Mouse (Mus musculus): ENCODE data around the gene Myl9. TPM values are rescaled to one million over a fixed set of nuclear protein-coding genes. Genes with fewer than 3 reads are reported as not detected.
"Not testable (repeated sequence)": the region's sequence is repeated elsewhere in the genome, so short reads cannot be mapped to it uniquely, and the experiment has no call there.

The Myl9 gene
- polyA plus RNA-seq, 1 experiment from 2014 or later = 578 TPM

- Histone ChIP-seq H3K9ac (replicated peaks; ENCODE audit: low read length) (peak overlapping the region; percentile 14; the same call in 1 of the 2 replicates), H3K27ac (ENCODE audit: low read length) (peak overlapping the region; percentile 91), H3K4me3 (ENCODE audit: low read length) (no peak overlapping the region), H3K27me3 (ENCODE audit: insufficient read depth, low read length) (no peaks in the 10 kb centered on the region), H3K9me3 (ENCODE audit: low read length) (no peaks in the 10 kb centered on the region), H3K4me1 (ENCODE audit: insufficient read depth, low read length) (peaks cover 31% of the 10 kb centered on the region), H3K36me3 (ENCODE audit: insufficient read depth, low read length) (no peaks in the 10 kb centered on the region), H3K4me2 (replicated peaks; ENCODE audit: low read depth, low read length) (peak overlapping the region; percentile 23)
- peak; percentile 29; the same call in 1 of the 2 replicates for ATAC-seq (ENCODE audit: low FRiP score, low TSS enrichment)
- WGBS = 7% methylated on average over 5 of the region's 5 CpGs
These were observed 39.7 kb downstream of the Myl9 start for GRCm38 (mm10) chr2:156814893-156815292.

- Histone ChIP-seq H3K4me2 (replicated peaks; ENCODE audit: low read depth, low read length) (peak overlapping the region; percentile 23), H3K27ac (ENCODE audit: low read length) (peak overlapping the region; percentile 91), H3K27me3 (ENCODE audit: insufficient read depth, low read length) (no peaks in the 10 kb centered on the region), H3K4me3 (ENCODE audit: low read length) (no peak overlapping the region), H3K36me3 (ENCODE audit: insufficient read depth, low read length) (no peaks in the 10 kb centered on the region), H3K9ac (replicated peaks; ENCODE audit: low read length) (peak overlapping the region; percentile 14), H3K9me3 (ENCODE audit: low read length) (no peaks in the 10 kb centered on the region), H3K4me1 (ENCODE audit: insufficient read depth, low read length) (peaks cover 31% of the 10 kb centered on the region)
- no peak; the same call in 1 of the 2 replicates for ATAC-seq (ENCODE audit: low FRiP score, low TSS enrichment)
- WGBS = 52% methylated on average over 3 of the region's 3 CpGs
These were observed 40.2 kb downstream of the Myl9 start for GRCm38 (mm10) chr2:156815412-156815811.

DNA sequence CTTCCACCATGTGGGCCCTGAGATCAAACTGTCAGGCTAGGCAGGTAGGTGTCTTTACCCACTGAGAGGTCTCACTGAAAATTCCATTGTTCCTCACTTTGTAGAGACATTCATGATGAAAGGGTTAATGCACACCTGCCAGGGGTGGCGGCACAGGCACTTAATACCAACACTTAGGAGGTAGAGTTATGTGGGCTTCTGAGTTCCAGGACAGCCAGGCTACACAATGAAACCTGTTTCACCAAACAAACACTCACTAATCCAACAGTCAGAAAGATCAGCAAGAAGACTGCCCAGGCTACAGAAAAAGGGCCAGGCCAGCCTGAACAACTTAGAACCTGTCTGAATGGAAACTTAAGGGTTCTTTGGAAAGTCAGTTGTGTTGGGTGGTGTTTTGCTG, 40.9 kb downstream of the Myl9 start:
- H3K27ac ChIP-seq (ENCODE audit: low read length) = peak overlapping the region; percentile 91; the same call in 1 of the 2 replicates
- WGBS = 50% methylated on average over 1 of the region's 1 CpGs

GRCm38 (mm10) chr2:156825128-156825527, 49.9 kb downstream of the Myl9 start:
- H3K9me3 ChIP-seq (ENCODE audit: low read length); H3K9ac ChIP-seq (replicated peaks; ENCODE audit: low read length); ATAC-seq (ENCODE audit: low FRiP score, low TSS enrichment); H3K4me2 ChIP-seq (replicated peaks; ENCODE audit: low read depth, low read length); H3K4me3 ChIP-seq (ENCODE audit: low read length); H3K27ac ChIP-seq (ENCODE audit: low read length); H3K27me3 ChIP-seq (ENCODE audit: insufficient read depth, low read length); H3K4me1 ChIP-seq (ENCODE audit: insufficient read depth, low read length); H3K36me3 ChIP-seq (ENCODE audit: insufficient read depth, low read length): not testable (repeated sequence)
- 87% methylated on average over 5 of the region's 6 CpGs for WGBS

More for the DNA sequence above, 40.9 kb downstream of the Myl9 start:
- ATAC-seq (ENCODE audit: low FRiP score, low TSS enrichment) = no peak
- Histone ChIP-seq H3K4me1 (ENCODE audit: insufficient read depth, low read length) (peaks cover 31% of the 10 kb centered on the region), H3K9ac (replicated peaks; ENCODE audit: low read length) (no peak overlapping the region), H3K27me3 (ENCODE audit: insufficient read depth, low read length) (no peaks in the 10 kb centered on the region), H3K4me3 (ENCODE audit: low read length) (no peak overlapping the region), H3K36me3 (ENCODE audit: insufficient read depth, low read length) (no peaks in the 10 kb centered on the region), H3K9me3 (ENCODE audit: low read length) (no peaks in the 10 kb centered on the region), H3K4me2 (replicated peaks; ENCODE audit: low read depth, low read length) (no peak overlapping the region)

Other genes with a start within 250 kb of the Myl9 start
- 40.4 and 41.3 TPM in 2 replicates for gene Aar2, start 227.8 kb upstream of the Myl9 start, polyA plus RNA-seq (2015; fragmentation: Nextera tagmentation; extraction: Ambion mirVana)
- gene Dlgap4, start 161.7 kb upstream of the Myl9 start, polyA plus RNA-seq (2015; fragmentation: Nextera tagmentation; extraction: Ambion mirVana) = 68.2 and 68.5 TPM in 2 replicates
- gene Tgif2, start 64.6 kb downstream of the Myl9 start, polyA plus RNA-seq (2015; fragmentation: Nextera tagmentation; extraction: Ambion mirVana) = 69.5 and 71.1 TPM in 2 replicates
- 8.0 and 9.9 TPM in 2 replicates for gene 4930518I15Rik, start 82.5 kb downstream of the Myl9 start, polyA plus RNA-seq (2015; fragmentation: Nextera tagmentation; extraction: Ambion mirVana)
- 167 and 168 TPM in 2 replicates for gene Rab5if, start 87.7 kb downstream of the Myl9 start, polyA plus RNA-seq (2015; fragmentation: Nextera tagmentation; extraction: Ambion mirVana)
- gene Sla2, start 111.8 kb downstream of the Myl9 start, polyA plus RNA-seq (2015; fragmentation: Nextera tagmentation; extraction: Ambion mirVana) = 0.14 and 0.36 TPM in 2 replicates
- 57.7 and 57.9 TPM in 2 replicates for gene Ndrg3, start 216.6 kb downstream of the Myl9 start, polyA plus RNA-seq (2015; fragmentation: Nextera tagmentation; extraction: Ambion mirVana)
- 37.9 and 40.2 TPM in 2 replicates for gene Dsn1, start 231.7 kb downstream of the Myl9 start, polyA plus RNA-seq (2015; fragmentation: Nextera tagmentation; extraction: Ambion mirVana)

Measured in kidney, embryonic 16.5 days (tissue).